Mouse (Mus musculus): ENCODE measurements around the gene Ptprt. TPM values are rescaled to one million over a fixed set of nuclear protein-coding genes. Genes with fewer than 3 reads are reported as not detected.

The Ptprt gene
- polyA plus RNA-seq, 1 experiment from 2014 or later, result 4.6 TPM

GRCm38 (mm10) chr2:162251272-162251671, 409.7 kb downstream of the Ptprt start:
- Histone ChIP-seq H3K9ac (ENCODE audit: low read depth, low read length) (no peak overlapping the region), H3K27ac (ENCODE audit: low read depth, low read length) (no peak overlapping the region), H3K4me1 (ENCODE audit: control insufficient read depth, insufficient read depth, low read length) (no peaks in the 10 kb centered on the region), H3K4me2 (replicated peaks; ENCODE audit: low read depth, low read length) (no peak overlapping the region), H3K27me3 (ENCODE audit: control insufficient read depth, insufficient read depth, low read length) (no peaks in the 10 kb centered on the region), H3K9me3 (ENCODE audit: control insufficient read depth, low read length) (no peaks in the 10 kb centered on the region), H3K36me3 (ENCODE audit: control insufficient read depth, insufficient read depth, low read length) (no peaks in the 10 kb centered on the region), H3K4me3 (ENCODE audit: low read length) (no peak overlapping the region)
- no peak for ATAC-seq (ENCODE audit: low FRiP score, low TSS enrichment)
- WGBS, result 72% methylated on average over 2 of the region's 2 CpGs

GRCm38 (mm10) chr2:162248296-162248695, 412.7 kb downstream of the Ptprt start:
- no peaks in the 10 kb centered on the region for H3K4me1 ChIP-seq (ENCODE audit: control insufficient read depth, insufficient read depth, low read length)
- H3K9ac ChIP-seq (ENCODE audit: low read depth, low read length), result no peak overlapping the region
- no peaks in the 10 kb centered on the region for H3K27me3 ChIP-seq (ENCODE audit: control insufficient read depth, insufficient read depth, low read length)
- 86% methylated on average over 4 of the region's 4 CpGs for WGBS
- no peak for ATAC-seq (ENCODE audit: low FRiP score, low TSS enrichment)
- H3K27ac ChIP-seq (ENCODE audit: low read depth, low read length), result no peak overlapping the region
- H3K9me3 ChIP-seq (ENCODE audit: control insufficient read depth, low read length), result no peaks in the 10 kb centered on the region
- H3K4me2 ChIP-seq (replicated peaks; ENCODE audit: low read depth, low read length), result no peak overlapping the region
- H3K36me3 ChIP-seq (ENCODE audit: control insufficient read depth, insufficient read depth, low read length), result no peaks in the 10 kb centered on the region
- H3K4me3 ChIP-seq (ENCODE audit: low read length), result no peak overlapping the region

GRCm38 (mm10) chr2:162222476-162222875, 438.5 kb downstream of the Ptprt start:
- WGBS, result 73% methylated on average over 1 of the region's 1 CpGs
- Histone ChIP-seq H3K4me3 (ENCODE audit: low read length) (no peak overlapping the region), H3K9ac (ENCODE audit: low read depth, low read length) (no peak overlapping the region), H3K4me1 (ENCODE audit: control insufficient read depth, insufficient read depth, low read length) (no peaks in the 10 kb centered on the region), H3K27ac (ENCODE audit: low read depth, low read length) (no peak overlapping the region), H3K27me3 (ENCODE audit: control insufficient read depth, insufficient read depth, low read length) (no peaks in the 10 kb centered on the region), H3K9me3 (ENCODE audit: control insufficient read depth, low read length) (no peaks in the 10 kb centered on the region), H3K4me2 (replicated peaks; ENCODE audit: low read depth, low read length) (no peak overlapping the region), H3K36me3 (ENCODE audit: control insufficient read depth, insufficient read depth, low read length) (no peaks in the 10 kb centered on the region)
- no peak for ATAC-seq (ENCODE audit: low FRiP score, low TSS enrichment)

- Histone ChIP-seq H3K36me3 (ENCODE audit: control insufficient read depth, insufficient read depth, low read length) (no peaks in the 10 kb centered on the region), H3K4me1 (ENCODE audit: control insufficient read depth, insufficient read depth, low read length) (no peaks in the 10 kb centered on the region), H3K9ac (ENCODE audit: low read depth, low read length) (no peak overlapping the region), H3K27me3 (ENCODE audit: control insufficient read depth, insufficient read depth, low read length) (no peaks in the 10 kb centered on the region), H3K9me3 (ENCODE audit: control insufficient read depth, low read length) (no peaks in the 10 kb centered on the region), H3K27ac (ENCODE audit: low read depth, low read length) (no peak overlapping the region), H3K4me2 (replicated peaks; ENCODE audit: low read depth, low read length) (no peak overlapping the region), H3K4me3 (ENCODE audit: low read length) (no peak overlapping the region)
- ATAC-seq (ENCODE audit: low FRiP score, low TSS enrichment), result no peak
These were observed 440.4 kb downstream of the Ptprt start for GRCm38 (mm10) chr2:162220586-162220985.

GRCm38 (mm10) chr2:162219507-162219906, 441.4 kb downstream of the Ptprt start:
- Histone ChIP-seq H3K4me2 (replicated peaks; ENCODE audit: low read depth, low read length) (no peak overlapping the region), H3K27me3 (ENCODE audit: control insufficient read depth, insufficient read depth, low read length) (no peaks in the 10 kb centered on the region), H3K4me1 (ENCODE audit: control insufficient read depth, insufficient read depth, low read length) (no peaks in the 10 kb centered on the region), H3K27ac (ENCODE audit: low read depth, low read length) (no peak overlapping the region), H3K4me3 (ENCODE audit: low read length) (no peak overlapping the region), H3K9ac (ENCODE audit: low read depth, low read length) (no peak overlapping the region), H3K9me3 (ENCODE audit: control insufficient read depth, low read length) (no peaks in the 10 kb centered on the region), H3K36me3 (ENCODE audit: control insufficient read depth, insufficient read depth, low read length) (no peaks in the 10 kb centered on the region)
- 88% methylated on average over 4 of the region's 4 CpGs for WGBS
- no peak for ATAC-seq (ENCODE audit: low FRiP score, low TSS enrichment)

GRCm38 (mm10) chr2:162217896-162218295, 443.1 kb downstream of the Ptprt start:
- Histone ChIP-seq H3K27ac (ENCODE audit: low read depth, low read length) (no peak overlapping the region), H3K27me3 (ENCODE audit: control insufficient read depth, insufficient read depth, low read length) (no peaks in the 10 kb centered on the region), H3K4me3 (ENCODE audit: low read length) (no peak overlapping the region), H3K9ac (ENCODE audit: low read depth, low read length) (no peak overlapping the region), H3K4me2 (replicated peaks; ENCODE audit: low read depth, low read length) (no peak overlapping the region), H3K9me3 (ENCODE audit: control insufficient read depth, low read length) (no peaks in the 10 kb centered on the region), H3K4me1 (ENCODE audit: control insufficient read depth, insufficient read depth, low read length) (no peaks in the 10 kb centered on the region), H3K36me3 (ENCODE audit: control insufficient read depth, insufficient read depth, low read length) (no peaks in the 10 kb centered on the region)
- WGBS, result 86% methylated on average over 5 of the region's 5 CpGs
- no peak for ATAC-seq (ENCODE audit: low FRiP score, low TSS enrichment)

- WGBS, result 16% methylated on average over 2 of the region's 2 CpGs
- H3K27me3 ChIP-seq (ENCODE audit: control insufficient read depth, insufficient read depth, low read length), result no peaks in the 10 kb centered on the region
- H3K9ac ChIP-seq (ENCODE audit: low read depth, low read length), result no peak overlapping the region
- no peaks in the 10 kb centered on the region for H3K36me3 ChIP-seq (ENCODE audit: control insufficient read depth, insufficient read depth, low read length)
- no peaks in the 10 kb centered on the region for H3K9me3 ChIP-seq (ENCODE audit: control insufficient read depth, low read length)
- no peak overlapping the region for H3K4me3 ChIP-seq (ENCODE audit: low read length)
- H3K4me2 ChIP-seq (replicated peaks; ENCODE audit: low read depth, low read length), result no peak overlapping the region
- H3K27ac ChIP-seq (ENCODE audit: low read depth, low read length), result no peak overlapping the region
- H3K4me1 ChIP-seq (ENCODE audit: control insufficient read depth, insufficient read depth, low read length), result no peaks in the 10 kb centered on the region
- ATAC-seq (ENCODE audit: low FRiP score, low TSS enrichment), result no peak
These were observed 448.6 kb downstream of the Ptprt start for GRCm38 (mm10) chr2:162212397-162212796.

GRCm38 (mm10) chr2:162210564-162210963, 450.4 kb downstream of the Ptprt start:
- H3K4me2 ChIP-seq (replicated peaks; ENCODE audit: low read depth, low read length), result no peak overlapping the region
- no peak overlapping the region for H3K27ac ChIP-seq (ENCODE audit: low read depth, low read length)
- no peak overlapping the region for H3K4me3 ChIP-seq (ENCODE audit: low read length)
- no peaks in the 10 kb centered on the region for H3K4me1 ChIP-seq (ENCODE audit: control insufficient read depth, insufficient read depth, low read length)
- H3K27me3 ChIP-seq (ENCODE audit: control insufficient read depth, insufficient read depth, low read length), result no peaks in the 10 kb centered on the region
- H3K9ac ChIP-seq (ENCODE audit: low read depth, low read length), result no peak overlapping the region
- no peaks in the 10 kb centered on the region for H3K36me3 ChIP-seq (ENCODE audit: control insufficient read depth, insufficient read depth, low read length)
- WGBS, result 91% methylated on average over 6 of the region's 6 CpGs
- ATAC-seq (ENCODE audit: low FRiP score, low TSS enrichment), result no peak
- H3K9me3 ChIP-seq (ENCODE audit: control insufficient read depth, low read length), result no peaks in the 10 kb centered on the region

- no peaks in the 10 kb centered on the region for H3K9me3 ChIP-seq (ENCODE audit: control insufficient read depth, low read length)
- no peak overlapping the region for H3K4me2 ChIP-seq (replicated peaks; ENCODE audit: low read depth, low read length)
- WGBS, result 86% methylated on average over 5 of the region's 5 CpGs
- H3K9ac ChIP-seq (ENCODE audit: low read depth, low read length), result no peak overlapping the region
- H3K27me3 ChIP-seq (ENCODE audit: control insufficient read depth, insufficient read depth, low read length), result no peaks in the 10 kb centered on the region
- ATAC-seq (ENCODE audit: low FRiP score, low TSS enrichment), result no peak
- no peaks in the 10 kb centered on the region for H3K4me1 ChIP-seq (ENCODE audit: control insufficient read depth, insufficient read depth, low read length)
- H3K36me3 ChIP-seq (ENCODE audit: control insufficient read depth, insufficient read depth, low read length), result no peaks in the 10 kb centered on the region
- no peak overlapping the region for H3K27ac ChIP-seq (ENCODE audit: low read depth, low read length)
- H3K4me3 ChIP-seq (ENCODE audit: low read length), result no peak overlapping the region
These were observed 463.6 kb downstream of the Ptprt start for GRCm38 (mm10) chr2:162197316-162197715.

Measured in kidney, embryonic 14.5 days (tissue).